Mouse (Mus musculus) embryonic facial prominence, embryonic 15.5 days (tissue): ENCODE measurements at regions not wholly inside any gene's neighbourhood (a gene's known extent, or its start where the extent isn't known, plus 50 kb on each side); places are given as distances from the start of the nearest gene placed in this dataset.

ENCODE experiments used
- ATAC-seq: fragments of 200-750 bp; cut with Nextera tagmentation; 2 replicates; pipeline ENCODE4 v1.8.0; 2017; ENCODE audit warnings: low read depth, moderate TSS enrichment; ENCODE audit not compliant: insufficient number of reproducible peaks, low FRiP score, low TSS enrichment
- H3K27ac ChIP-seq: fragments of 300-500 bp; sonication (generic); replicated peaks from 2 replicates; pipeline ENCODE4 v1.5.1; 2015; ENCODE audit warnings: mild to moderate bottlenecking, inconsistent platforms
- H3K27me3 ChIP-seq: fragments of 300-500 bp; sonication (generic); 2 replicates; pipeline ENCODE4 v1.6.1; 2015; ENCODE audit warnings: inconsistent platforms
- H3K36me3 ChIP-seq: fragments of 300-500 bp; sonication (generic); 2 replicates; pipeline ENCODE4 v1.6.1; 2015; ENCODE audit warnings: mild to moderate bottlenecking, inconsistent platforms
- H3K4me1 ChIP-seq: fragments of 300-500 bp; sonication (generic); 2 replicates; pipeline ENCODE4 v1.6.1; 2015; ENCODE audit warnings: inconsistent platforms
- H3K4me2 ChIP-seq: fragments of 300-500 bp; sonication (generic); replicated peaks from 2 replicates; pipeline ENCODE4 v1.6.1; 2015; ENCODE audit warnings: mild to moderate bottlenecking, inconsistent platforms
- H3K4me3 ChIP-seq: fragments of 300-500 bp; sonication (generic); replicated peaks from 2 replicates; pipeline ENCODE4 v1.5.1; 2015; ENCODE audit warnings: mild to moderate bottlenecking, inconsistent platforms
- H3K9ac ChIP-seq: fragments of 300-500 bp; sonication (generic); 2 replicates; pipeline ENCODE4 v1.6.1; 2015; ENCODE audit warnings: inconsistent platforms
- H3K9me3 ChIP-seq: fragments of 300-500 bp; sonication (generic); replicated peaks from 2 replicates; pipeline ENCODE4 v1.6.1; 2016; ENCODE audit warnings: inconsistent platforms
- WGBS: fragments of 180-500 bp; shearing (Covaris S2); methylation state at CpG from one replicate; pipeline ENCODE4 v1.1.7; 2015; 5-methylcytosine and 5-hydroxymethylcytosine counted together

- peaks cover 12% of the 10 kb centered on the region for H3K4me1 ChIP-seq
- no peak overlapping the region for H3K9ac ChIP-seq
- no peak overlapping the region for H3K27ac ChIP-seq
- no peak overlapping the region for H3K4me2 ChIP-seq
- 31% methylated on average over 10 of the region's 10 CpGs for WGBS
- H3K36me3 ChIP-seq, result no peaks in the 10 kb centered on the region
- no peaks in the 10 kb centered on the region for H3K9me3 ChIP-seq
- no peak overlapping the region for H3K4me3 ChIP-seq
- ATAC-seq, result no peak
- no peaks in the 10 kb centered on the region for H3K27me3 ChIP-seq
Observed at GRCm38 (mm10) chr1:128805687-128806653, 213.9 kb upstream of the Cxcr4 start.

GRCm38 (mm10) chr1:128803433-128804060 lies 211.5 kb upstream of the Cxcr4 start:
- no peaks in the 10 kb centered on the region for H3K9me3 ChIP-seq
- 0 out of 2 replicates have a peak overlapping the region, but pooled peaks have one; percentile 18 for H3K27ac ChIP-seq
- no peak overlapping the region for H3K4me3 ChIP-seq
- WGBS, result 35% methylated on average over 9 of the region's 9 CpGs
- no peak overlapping the region for H3K4me2 ChIP-seq
- H3K36me3 ChIP-seq, result no peaks in the 10 kb centered on the region
- ATAC-seq, result peak; percentile 56
- no peak overlapping the region for H3K9ac ChIP-seq
- no peaks in the 10 kb centered on the region for H3K27me3 ChIP-seq
- peaks cover 9% of the 10 kb centered on the region for H3K4me1 ChIP-seq

DNA sequence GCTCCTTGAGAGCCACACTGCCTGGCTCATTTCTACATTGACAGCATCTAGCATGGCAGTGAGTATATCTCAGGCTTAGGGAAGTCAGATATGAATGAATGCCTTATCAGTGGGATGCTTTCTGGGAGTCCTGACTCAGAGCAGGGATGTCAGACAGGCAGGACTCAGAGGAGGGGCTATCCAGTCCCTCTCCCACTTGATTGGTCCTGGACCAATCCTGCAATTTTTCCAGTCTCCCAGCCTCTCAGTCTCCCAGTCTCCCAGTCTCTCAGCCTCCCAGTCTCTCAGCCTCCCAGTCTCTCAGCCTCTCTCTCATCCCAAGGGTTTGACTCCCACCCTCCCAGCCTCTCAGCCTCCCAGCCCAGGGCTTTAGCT lies 211.0 kb upstream of the Cxcr4 start:
- H3K27me3 ChIP-seq, result no peaks in the 10 kb centered on the region
- no peaks in the 10 kb centered on the region for H3K9me3 ChIP-seq
- H3K27ac ChIP-seq, result no peak overlapping the region
- no peak overlapping the region for H3K4me3 ChIP-seq
- no peaks in the 10 kb centered on the region for H3K36me3 ChIP-seq
- ATAC-seq, result 0 out of 2 replicates have a peak, but pooled peaks have one; percentile 4
- H3K4me2 ChIP-seq, result no peak overlapping the region
- H3K4me1 ChIP-seq, result peaks cover 9% of the 10 kb centered on the region
- no peak overlapping the region for H3K9ac ChIP-seq

GRCm38 (mm10) chr1:128798721-128799120 lies 206.6 kb upstream of the Cxcr4 start:
- Histone ChIP-seq H3K4me3 (no peak overlapping the region), H3K9ac (no peak overlapping the region), H3K27ac (no peak overlapping the region), H3K4me1 (peaks cover 5% of the 10 kb centered on the region), H3K9me3 (no peaks in the 10 kb centered on the region), H3K4me2 (no peak overlapping the region), H3K36me3 (no peaks in the 10 kb centered on the region), H3K27me3 (no peaks in the 10 kb centered on the region)
- WGBS, result 53% methylated on average over 4 of the region's 4 CpGs
- ATAC-seq, result no peak

DNA sequence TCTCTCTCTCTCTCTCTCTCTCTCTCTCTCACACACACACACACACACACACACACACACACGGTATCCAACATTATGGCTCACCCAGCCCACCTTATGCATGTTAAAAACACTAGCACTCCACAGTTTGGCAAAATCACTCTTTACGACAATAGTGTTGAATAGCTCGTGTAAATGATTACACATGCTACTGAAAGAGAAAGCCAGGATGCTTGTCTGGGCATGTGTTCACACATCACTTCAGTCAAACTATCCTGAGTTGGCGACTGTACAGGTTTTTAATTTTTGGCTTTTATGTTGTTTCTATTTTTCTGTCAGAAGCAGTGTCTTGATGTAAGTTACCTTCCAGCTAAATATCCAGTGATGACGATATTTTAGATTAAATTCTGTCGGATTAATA lies 203.6 kb upstream of the Cxcr4 start:
- no peak overlapping the region for H3K27ac ChIP-seq
- H3K4me3 ChIP-seq, result no peak overlapping the region
- H3K4me1 ChIP-seq, result no peaks in the 10 kb centered on the region
- no peaks in the 10 kb centered on the region for H3K9me3 ChIP-seq
- WGBS, result 67% methylated on average over 6 of the region's 6 CpGs
- no peaks in the 10 kb centered on the region for H3K27me3 ChIP-seq
- H3K4me2 ChIP-seq, result no peak overlapping the region
- no peaks in the 10 kb centered on the region for H3K36me3 ChIP-seq
- no peak overlapping the region for H3K9ac ChIP-seq
- ATAC-seq, result no peak

DNA sequence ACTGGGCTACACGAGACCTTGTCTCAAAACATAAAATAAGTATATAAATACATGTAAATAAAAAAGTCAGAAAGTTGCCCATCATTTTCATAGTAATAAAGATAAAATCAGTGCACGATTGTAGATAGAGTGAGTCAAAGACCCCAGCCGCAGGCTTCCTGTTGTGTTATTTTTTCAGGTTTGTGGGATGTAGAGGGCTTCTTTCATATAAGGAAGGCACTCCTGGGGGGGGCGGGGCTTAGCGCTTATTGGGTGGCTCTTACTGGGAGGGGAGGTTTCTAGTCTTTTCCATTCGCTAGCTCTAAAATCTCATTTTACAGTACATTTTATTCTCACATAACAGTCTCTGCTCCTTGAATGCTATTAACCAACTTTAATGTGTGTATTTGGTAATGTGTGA lies 198.8 kb upstream of the Cxcr4 start:
- Histone ChIP-seq H3K9me3 (no peaks in the 10 kb centered on the region), H3K4me3 (no peak overlapping the region)
- whole genome bisulfite sequencing, result 83% methylated on average over 6 of the region's 6 CpGs

GRCm38 (mm10) chr1:128789567-128790335 lies 197.7 kb upstream of the Cxcr4 start:
- H3K4me1 ChIP-seq, result no peaks in the 10 kb centered on the region
- ATAC-seq, result no peak
- H3K9ac ChIP-seq, result no peak overlapping the region
- H3K27me3 ChIP-seq, result no peaks in the 10 kb centered on the region
- H3K27ac ChIP-seq, result peak overlapping the region; percentile 35; the same call in 1 of the 2 replicates
- no peak overlapping the region for H3K4me3 ChIP-seq
- WGBS, result 64% methylated on average over 3 of the region's 3 CpGs
- no peaks in the 10 kb centered on the region for H3K36me3 ChIP-seq
- no peak overlapping the region for H3K4me2 ChIP-seq
- no peaks in the 10 kb centered on the region for H3K9me3 ChIP-seq

More for the DNA sequence above, 198.8 kb upstream of the Cxcr4 start:
- no peak for ATAC-seq
- no peak overlapping the region for H3K9ac ChIP-seq
- H3K4me2 ChIP-seq, result no peak overlapping the region
- H3K4me1 ChIP-seq, result no peaks in the 10 kb centered on the region
- H3K27me3 ChIP-seq, result no peaks in the 10 kb centered on the region
- no peak overlapping the region for H3K27ac ChIP-seq
- H3K36me3 ChIP-seq, result no peaks in the 10 kb centered on the region

DNA sequence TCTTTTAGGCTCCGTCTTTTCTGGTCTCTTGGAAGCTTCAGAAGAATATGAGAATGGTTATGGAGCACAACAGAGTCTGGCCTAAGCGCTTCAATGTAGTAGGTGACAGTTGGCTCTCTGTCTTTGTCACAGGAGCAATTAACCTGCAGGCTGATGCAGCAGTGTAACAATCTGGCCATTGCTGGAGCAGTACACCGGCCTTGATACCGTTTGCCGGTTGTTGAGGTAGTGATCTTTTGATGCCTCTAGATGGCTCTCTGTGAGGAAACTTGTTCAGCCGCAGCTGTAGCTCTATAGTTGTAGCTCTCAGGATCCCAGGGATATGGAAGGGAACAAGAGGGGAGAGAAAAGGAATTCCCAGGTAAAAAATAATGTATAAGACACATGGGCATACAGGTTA lies 196.1 kb upstream of the Cxcr4 start:
- WGBS, result 51% methylated on average over 6 of the region's 6 CpGs
- Histone ChIP-seq H3K27me3 (no peaks in the 10 kb centered on the region), H3K4me2 (no peak overlapping the region), H3K27ac (no peak overlapping the region), H3K4me1 (no peaks in the 10 kb centered on the region), H3K36me3 (no peaks in the 10 kb centered on the region), H3K4me3 (no peak overlapping the region), H3K9ac (no peak overlapping the region), H3K9me3 (no peaks in the 10 kb centered on the region)
- no peak for ATAC-seq

DNA sequence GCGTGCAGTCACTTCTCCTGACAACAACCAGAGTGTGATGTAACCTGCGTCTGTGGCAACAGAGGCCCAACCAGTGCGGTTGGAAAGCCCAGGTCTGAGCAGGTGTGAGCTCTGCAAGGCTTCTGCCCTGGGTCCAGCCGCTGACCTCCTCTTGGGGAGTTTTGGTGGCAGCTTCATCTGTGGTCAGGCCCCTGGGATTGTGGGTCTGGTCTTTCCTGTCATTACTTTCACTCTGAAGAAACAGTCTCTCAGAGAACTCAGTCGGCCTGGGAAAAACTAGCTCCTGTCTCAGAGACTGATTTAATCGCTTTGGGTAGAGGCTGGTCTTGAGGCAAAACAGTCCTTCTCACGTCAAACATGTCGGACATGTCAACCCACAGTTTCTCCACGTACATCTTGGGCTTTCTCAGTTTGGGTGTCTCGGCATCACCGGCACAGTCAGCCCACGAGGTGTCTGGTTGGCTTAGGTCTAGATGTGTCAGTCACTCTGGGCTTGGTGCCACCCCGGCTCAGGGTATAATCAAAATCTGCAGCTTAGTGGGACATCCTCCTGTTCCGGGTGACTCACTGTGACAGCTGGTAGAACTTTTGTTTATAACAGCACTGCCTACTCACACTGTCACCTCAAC lies 195.0 kb upstream of the Cxcr4 start:
- Histone ChIP-seq H3K9me3 (no peaks in the 10 kb centered on the region), H3K36me3 (no peaks in the 10 kb centered on the region), H3K4me3 (no peak overlapping the region), H3K27me3 (no peaks in the 10 kb centered on the region), H3K9ac (no peak overlapping the region), H3K4me2 (no peak overlapping the region), H3K27ac (no peak overlapping the region), H3K4me1 (no peaks in the 10 kb centered on the region)
- WGBS, result 76% methylated on average over 14 of the region's 14 CpGs
- no peak for ATAC-seq

- no peak overlapping the region for H3K4me2 ChIP-seq
- no peaks in the 10 kb centered on the region for H3K36me3 ChIP-seq
- WGBS, result 71% methylated on average over 2 of the region's 2 CpGs
- H3K27ac ChIP-seq, result no peak overlapping the region
- no peak overlapping the region for H3K9ac ChIP-seq
- no peaks in the 10 kb centered on the region for H3K9me3 ChIP-seq
- H3K4me1 ChIP-seq, result no peaks in the 10 kb centered on the region
- no peaks in the 10 kb centered on the region for H3K27me3 ChIP-seq
- H3K4me3 ChIP-seq, result no peak overlapping the region
- ATAC-seq, result no peak
Observed at GRCm38 (mm10) chr1:128782286-128782685, 190.2 kb upstream of the Cxcr4 start.

DNA sequence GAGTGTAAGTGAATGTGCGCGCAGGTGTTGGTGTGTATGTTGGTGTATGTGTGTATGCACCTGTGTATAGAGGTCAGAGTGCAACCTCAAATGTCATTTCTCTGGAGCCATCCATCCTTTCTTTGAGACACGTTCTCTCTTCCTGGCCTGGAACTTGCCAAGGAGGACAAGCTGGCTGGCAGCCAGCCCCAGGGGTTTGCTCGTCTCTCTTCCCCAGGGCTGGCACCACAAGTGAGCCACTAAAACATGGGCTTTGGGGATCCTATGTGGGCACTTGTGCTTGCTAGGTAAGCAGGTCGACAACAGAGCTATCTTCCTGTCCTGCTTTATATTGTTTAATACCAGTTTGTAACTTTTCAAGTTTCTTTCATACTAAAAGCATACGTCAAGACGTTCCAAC lies 189.8 kb upstream of the Cxcr4 start:
- no peaks in the 10 kb centered on the region for H3K4me1 ChIP-seq
- no peak for ATAC-seq
- WGBS, result 66% methylated on average over 7 of the region's 7 CpGs
- H3K4me3 ChIP-seq, result no peak overlapping the region
- H3K4me2 ChIP-seq, result no peak overlapping the region
- no peak overlapping the region for H3K27ac ChIP-seq
- no peaks in the 10 kb centered on the region for H3K9me3 ChIP-seq
- no peaks in the 10 kb centered on the region for H3K36me3 ChIP-seq
- H3K27me3 ChIP-seq, result no peaks in the 10 kb centered on the region
- no peak overlapping the region for H3K9ac ChIP-seq
